Mouse (Mus musculus): ENCODE measurements at regions not wholly inside any gene's neighbourhood (a gene's known extent, or its start where the extent isn't known, plus 50 kb on each side); places are given as distances from the start of the nearest gene placed in this dataset.

GRCm38 (mm10) chr11:28782486-28782885 is 70.5 kb upstream of the Efemp1 start:
- no peak for DNase-seq

DNA sequence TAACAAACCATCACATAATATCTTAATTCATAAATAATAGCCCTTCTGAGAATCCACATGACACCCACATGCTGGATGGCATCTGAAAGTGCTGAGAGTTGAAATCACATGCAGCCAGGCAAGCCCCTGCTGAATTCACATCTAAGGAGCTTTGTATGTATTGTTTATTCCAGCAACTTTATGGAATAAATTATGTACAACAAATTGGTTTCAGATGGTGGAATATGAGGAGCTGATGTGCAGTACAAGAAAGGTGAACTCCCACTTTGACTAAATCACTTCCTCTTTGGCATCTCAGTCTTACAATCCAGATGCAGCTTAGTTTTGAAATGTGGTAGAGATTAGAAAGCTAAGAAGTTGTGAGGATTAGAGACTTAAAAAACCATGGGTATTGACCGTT is 82.2 kb upstream of the Efemp1 start:
- no peak for DNase-seq

DNA sequence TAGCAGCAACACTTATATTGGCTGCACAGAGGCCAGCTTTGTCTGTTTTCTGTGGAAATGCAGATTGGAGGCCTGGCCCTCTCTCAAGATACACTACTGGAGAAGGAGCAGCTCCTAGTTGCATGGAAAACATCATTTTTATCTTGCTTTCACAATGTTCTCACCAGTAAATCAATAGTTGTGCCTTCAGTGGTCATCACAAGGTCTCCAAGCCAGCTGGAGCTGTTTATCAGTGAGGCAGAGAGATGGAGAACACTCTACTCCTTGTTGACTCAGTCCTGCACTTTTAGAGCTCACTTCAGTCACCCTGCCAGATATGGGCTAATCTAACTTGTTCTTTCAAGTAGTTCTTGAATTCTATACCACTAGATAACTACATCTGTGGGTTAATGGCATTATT is 92.3 kb upstream of the Efemp1 start:
- DNase-seq: no peak

DNA sequence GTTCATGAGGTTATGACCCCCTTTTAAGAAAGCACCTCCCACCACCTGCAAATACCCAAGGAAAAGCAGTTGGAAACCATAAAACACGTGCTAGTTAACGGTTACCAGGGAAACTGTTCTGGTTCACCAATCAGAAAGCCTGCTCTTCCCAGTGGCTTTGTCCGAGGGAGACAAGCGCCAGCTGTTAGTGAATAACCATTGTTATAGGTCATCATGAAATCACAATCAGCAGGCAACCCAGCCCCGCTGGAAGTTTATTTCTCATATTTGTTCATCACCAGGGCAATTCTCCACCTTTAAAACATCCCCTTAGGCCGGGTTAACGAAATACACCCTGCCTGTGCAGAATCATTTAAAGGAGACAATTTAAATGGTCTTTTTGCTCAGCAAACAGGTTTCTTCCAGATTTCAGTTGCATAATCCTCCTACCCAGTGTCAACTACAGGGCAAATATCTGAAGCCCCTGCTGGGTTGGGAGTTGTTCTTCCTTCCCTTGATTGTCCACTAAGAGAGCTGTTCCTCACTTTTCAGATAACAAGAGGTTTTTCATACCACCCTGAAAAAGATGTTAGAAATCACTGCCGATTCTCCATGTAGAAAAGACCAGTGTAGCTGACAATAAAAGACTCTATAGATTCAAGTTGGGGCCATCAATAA is 117.9 kb upstream of the Efemp1 start:
- DNase-seq: peak; percentile 7

DNA sequence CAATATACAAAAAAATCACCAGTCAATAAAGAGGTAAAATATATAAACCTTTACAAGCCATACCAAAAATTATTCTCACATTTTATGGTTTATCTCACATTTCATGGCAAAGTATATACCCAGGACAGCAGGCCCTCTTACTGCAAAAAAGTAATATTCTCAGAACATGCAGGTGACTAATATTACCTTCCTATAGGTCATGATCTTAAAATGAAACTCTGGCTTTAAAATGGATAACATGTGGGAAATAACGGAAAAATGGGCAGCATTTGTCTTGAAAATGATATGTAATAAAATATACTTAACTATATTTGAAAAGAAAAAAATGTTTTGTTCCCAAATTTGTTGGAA is 118.4 kb upstream of the Efemp1 start:
- no peak for DNase-seq

GRCm38 (mm10) chr11:28733877-28734580 is 119.0 kb upstream of the Efemp1 start:
- DNase-seq: no peak

DNA sequence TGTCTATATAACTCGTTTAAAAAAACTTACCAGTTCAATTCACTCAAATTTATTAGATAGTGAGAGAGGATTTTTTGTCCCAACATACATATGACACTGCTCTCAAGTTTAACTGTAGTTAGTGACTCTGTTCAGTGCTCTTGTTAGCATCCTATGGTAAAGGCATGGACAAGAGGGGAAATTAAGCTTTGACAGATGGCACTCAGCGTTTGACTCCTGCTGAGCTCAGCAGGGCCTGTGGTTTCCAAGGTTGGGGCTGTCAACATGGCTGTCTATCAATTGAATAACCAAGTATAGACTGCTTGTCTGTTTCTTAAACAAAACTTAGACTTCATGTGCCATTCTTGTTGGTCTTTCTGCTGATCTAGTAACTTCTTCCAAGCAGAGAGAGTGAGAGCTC is 122.9 kb upstream of the Efemp1 start:
- DNase-seq: no peak

DNA sequence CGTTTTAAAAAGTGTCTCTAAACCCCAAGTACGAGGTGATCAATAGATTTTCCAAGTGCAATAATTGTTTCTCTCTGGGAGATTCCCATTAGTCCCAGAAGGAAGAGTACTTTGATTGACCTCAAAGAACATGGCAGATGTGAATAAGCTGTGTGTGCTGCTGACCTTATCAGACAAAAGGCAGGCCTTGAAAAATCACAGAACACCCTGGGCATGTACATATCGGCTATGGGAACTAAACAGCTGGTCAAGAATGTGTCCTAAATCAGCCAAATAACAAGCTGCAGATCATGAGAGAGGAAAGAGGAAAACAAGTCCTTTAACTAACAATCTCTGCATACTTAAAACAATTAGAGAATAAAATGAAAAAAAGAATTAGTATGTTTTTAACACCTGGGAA is 125.4 kb upstream of the Ccdc85a start:
- DNase-seq: no peak

DNA sequence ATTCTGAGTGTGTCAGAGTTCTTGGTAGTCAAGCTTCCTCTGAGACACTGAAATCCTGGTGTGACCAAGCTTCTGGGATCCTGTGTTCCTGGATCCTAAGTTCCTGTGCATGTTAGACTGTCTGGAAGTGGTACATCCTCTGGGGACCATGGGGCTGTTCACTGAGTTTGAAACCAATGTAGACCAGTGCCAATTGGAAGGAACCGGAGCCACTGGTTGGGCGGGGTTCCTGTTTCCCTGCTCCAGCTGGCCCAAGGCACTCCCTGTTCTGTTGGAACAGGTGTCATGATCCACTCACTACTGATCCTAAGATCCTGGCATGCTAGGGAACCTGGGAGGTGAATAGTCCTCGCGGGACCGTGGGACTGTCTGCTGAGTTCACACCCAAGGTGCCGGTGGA is 124.3 kb upstream of the Ccdc85a start:
- DNase-seq: no peak

DNA sequence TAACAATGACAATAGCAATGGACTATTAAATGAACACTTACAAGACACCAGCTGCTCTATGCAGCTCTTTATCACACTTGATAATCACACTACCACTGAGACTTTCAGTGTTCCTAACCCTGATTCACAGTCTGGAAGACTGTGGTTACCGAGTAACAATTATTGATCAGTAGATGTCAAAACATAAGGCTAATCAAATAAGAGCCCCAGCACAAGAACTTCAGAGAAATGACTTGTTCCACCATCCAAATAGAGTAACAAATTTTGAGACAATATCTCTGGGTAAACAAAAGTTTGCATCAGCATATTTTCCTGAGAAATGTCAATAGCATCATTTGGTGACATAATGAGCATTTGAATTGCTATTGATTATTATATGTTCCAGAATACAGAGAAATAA is 118.3 kb upstream of the Ccdc85a start:
- DNase-seq: no peak

DNA sequence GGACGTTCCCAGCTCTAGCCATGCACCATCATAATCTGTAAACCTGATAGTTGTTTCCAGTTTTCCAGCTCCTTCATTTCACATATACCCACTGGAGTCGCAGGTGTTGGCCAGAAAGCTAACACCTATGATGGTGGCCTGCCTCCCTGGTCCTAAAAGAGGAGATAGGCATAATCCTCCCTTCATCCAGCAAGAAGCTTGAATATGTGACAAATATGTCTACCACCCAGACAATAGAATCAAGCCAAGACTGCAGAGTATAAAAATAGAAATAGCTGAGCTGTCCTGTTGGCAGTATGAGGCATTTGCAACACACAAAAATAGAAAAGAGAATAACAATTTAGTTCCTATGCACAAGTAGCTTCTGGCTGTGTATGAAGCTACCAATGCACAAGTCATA is 117.3 kb upstream of the Ccdc85a start:
- no peak for DNase-seq

DNA sequence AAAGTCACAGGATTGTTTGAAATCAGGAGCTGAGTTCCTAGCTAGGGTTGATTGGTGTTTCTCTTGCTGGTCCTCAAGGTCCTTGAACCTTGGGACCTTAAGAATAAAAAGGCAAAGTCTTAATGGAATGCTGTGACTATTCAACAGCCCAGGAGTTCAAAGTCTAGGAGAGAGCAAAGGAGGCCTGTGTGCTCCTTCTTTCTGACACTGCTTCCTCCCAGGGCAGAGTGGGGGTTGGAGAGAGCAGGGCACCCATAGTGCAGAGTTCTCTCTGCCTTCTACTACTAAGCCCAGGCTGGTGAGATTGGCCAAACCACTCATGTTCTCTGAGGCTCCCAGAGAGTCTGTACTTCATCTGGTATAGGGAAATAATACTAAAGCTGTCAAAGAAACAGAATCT is 115.6 kb upstream of the Ccdc85a start:
- no peak for DNase-seq

- DNase-seq: no peak
Observed at GRCm38 (mm10) chr11:28697644-28698480, 113.7 kb upstream of the Ccdc85a start.

GRCm38 (mm10) chr11:28695031-28695430 is 110.9 kb upstream of the Ccdc85a start:
- DNase-seq: no peak

- DNase-seq: no peak
Observed at GRCm38 (mm10) chr11:28693303-28693702, 109.2 kb upstream of the Ccdc85a start.

- DNase-seq: no peak
Observed at GRCm38 (mm10) chr11:28692263-28693194, 108.4 kb upstream of the Ccdc85a start.

DNA sequence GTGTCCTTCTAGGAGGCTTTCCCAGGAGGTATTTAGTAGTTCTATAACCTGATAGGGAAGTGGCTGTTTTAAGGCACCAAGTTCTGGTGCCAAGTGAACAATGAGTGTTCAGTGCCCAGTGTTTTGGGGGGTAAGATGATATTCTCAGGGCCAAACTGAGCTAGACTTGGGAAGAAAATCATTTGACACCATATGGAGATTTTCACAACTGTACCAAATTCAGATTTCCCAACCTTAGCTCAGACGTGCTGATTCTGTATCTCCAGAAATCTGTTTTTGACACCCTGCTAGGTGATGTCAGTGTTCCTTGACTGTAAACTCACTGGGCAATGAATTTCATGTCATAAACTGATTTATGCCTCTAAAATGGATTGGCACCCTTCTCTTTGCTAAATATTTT is 104.3 kb upstream of the Ccdc85a start:
- DNase-seq: no peak

DNA sequence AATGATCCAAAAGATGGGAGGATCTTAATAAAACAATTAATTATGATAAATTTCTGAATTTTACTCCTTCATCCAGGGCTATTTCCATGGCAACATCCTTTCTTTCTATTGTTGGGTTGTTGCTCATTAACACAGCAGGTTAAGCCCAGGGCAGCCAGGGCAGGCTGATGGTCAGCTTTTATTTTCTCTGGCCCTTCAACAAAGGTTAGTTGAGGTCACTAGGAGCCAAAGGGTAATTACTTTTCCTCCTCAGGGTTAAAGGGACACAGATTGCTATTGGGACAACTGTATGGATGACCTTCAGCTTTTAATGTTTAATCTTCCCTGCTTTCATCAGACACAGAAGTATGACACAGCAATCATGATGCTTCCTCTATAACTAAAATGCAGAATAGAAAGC is 101.3 kb upstream of the Ccdc85a start:
- DNase-seq: no peak

GRCm38 (mm10) chr11:28681311-28681710 is 97.2 kb upstream of the Ccdc85a start:
- no peak for DNase-seq

DNA sequence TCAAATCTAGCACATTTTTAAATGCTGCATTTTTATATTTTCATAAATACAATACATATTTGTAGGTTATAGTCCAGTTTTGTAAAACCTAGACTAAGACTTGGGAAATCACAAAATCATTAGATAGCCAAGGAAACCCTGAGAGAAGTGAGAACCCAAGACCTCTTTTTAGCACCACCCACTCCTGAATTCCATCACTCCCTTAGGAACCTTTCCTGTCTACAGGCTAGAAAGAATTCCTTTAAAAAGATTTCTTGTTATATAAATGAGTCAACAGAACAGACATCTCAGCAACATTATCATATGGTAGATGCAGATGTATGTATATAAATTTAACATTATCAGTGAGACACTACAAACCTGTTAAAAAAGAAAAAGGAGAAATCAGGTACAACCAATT is 86.6 kb upstream of the Ccdc85a start:
- DNase-seq: no peak

DNA sequence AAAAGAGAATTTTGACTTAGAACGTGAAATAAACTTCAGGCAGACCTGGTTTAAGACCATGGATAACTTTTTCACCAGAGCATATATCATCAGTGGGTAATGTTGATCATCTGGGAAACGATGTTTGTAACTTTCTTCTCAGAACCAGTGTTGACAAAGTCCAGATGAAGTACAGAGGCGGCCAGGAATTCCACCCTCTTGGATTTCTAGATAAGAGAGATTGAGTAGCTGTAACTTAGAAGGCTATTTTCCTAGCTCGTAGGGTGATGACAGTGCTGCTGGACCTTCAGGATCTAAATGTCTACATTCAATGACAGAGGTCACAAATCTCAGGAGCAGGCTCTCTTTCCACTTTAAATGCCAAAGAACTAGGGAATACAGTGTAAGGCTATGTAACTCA is 85.2 kb upstream of the Ccdc85a start:
- no peak for DNase-seq

DNA sequence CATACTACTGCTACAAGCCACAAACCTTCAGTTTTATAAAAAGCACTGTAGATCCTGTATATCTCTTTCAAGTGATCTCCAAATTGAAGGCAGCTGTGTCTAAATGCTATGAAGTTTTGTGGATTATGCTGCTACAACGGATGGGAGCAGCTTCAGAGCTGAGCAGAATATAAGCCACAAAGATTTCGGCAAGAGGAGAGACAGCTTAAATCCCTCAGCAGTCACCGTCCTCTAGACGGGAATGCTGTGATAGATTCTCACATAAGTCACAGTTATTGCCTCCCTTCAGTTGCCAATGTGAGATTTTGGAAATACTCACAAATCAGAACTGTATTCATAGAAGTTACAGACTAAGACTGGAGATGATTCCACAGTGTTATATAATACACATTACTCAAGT is 76.3 kb upstream of the Ccdc85a start:
- DNase-seq: no peak
